In the genomic region with DNA sequence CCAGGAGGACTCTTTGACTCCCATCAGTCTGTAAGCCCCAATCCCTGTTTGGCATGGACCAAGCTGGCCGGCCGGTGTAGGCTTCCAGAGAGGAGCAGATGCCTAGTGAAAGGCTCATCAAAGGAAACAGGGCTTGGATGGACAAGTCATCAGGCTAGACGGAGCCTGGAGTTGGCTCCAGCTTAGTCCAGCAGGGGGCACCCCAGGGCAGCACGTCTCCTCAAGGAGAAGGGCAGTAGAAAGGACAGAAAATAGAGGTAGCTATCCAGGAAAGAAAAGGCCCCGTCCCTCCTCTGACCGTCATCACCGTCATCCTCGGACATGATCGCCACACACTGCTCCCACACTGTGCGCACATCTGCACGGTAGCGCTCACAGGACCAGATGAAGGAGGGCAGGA, we compare ENCODE assay signal across 8 mouse cellular contexts. TPM values are rescaled to one million over a fixed set of nuclear protein-coding genes. Genes with fewer than 3 reads are reported as not detected.
DNase-seq lines count a peak whose midpoint lies in the region; ATAC-seq and TF ChIP-seq lines count a peak whose summit lies in the region.

No protein-coding gene starts in this region.

- H3K4me2 ChIP-seq in hindbrain, postnatal 0 days (ENCODE audit: low read depth, low read length), result no peak overlapping the region

- H3K9me3 ChIP-seq in hindbrain, postnatal 0 days (ENCODE audit: low read length), result no peaks in the 10 kb centered on the region

- WGBS in hindbrain, postnatal 0 days, result 6% methylated on average over 12 of the region's 12 CpGs

- no peak overlapping the region for H3K4me3 ChIP-seq in hindbrain, postnatal 0 days (ENCODE audit: low read length)

- H3K27me3 ChIP-seq in hindbrain, postnatal 0 days (ENCODE audit: insufficient read depth, low read length), result no peaks in the 10 kb centered on the region

- TF ChIP-seq CTCF in hindbrain, postnatal 0 days (IDR thresholded peaks at IDR 0.05; ENCODE audit: low read depth), result peak; percentile 91

- ATAC-seq in common myeloid progenitor, adult 5-6 weeks (replicated peaks; ENCODE audit: low read depth, poor library complexity, severe bottlenecking), result peak; percentile 65
- ATAC-seq in hindbrain, postnatal 0 days, result peak; percentile 8
- ATAC-seq in megakaryocyte-erythroid progenitor cell, adult 5-6 weeks (replicated peaks; ENCODE audit: low FRiP score, low TSS enrichment, poor library complexity, severe bottlenecking), result peak; percentile 71

- no peak overlapping the region for H3K9ac ChIP-seq in hindbrain, postnatal 0 days (replicated peaks; ENCODE audit: low read length)

- peak overlapping the region; percentile 42 for H3K27ac ChIP-seq in hindbrain, postnatal 0 days

- no peaks in the 10 kb centered on the region for H3K36me3 ChIP-seq in hindbrain, postnatal 0 days (ENCODE audit: insufficient read depth, low read length)

- H3K4me1 ChIP-seq in hindbrain, postnatal 0 days (ENCODE audit: insufficient read depth, low read length), result peaks cover 24% of the 10 kb centered on the region

- DNase-seq in ZHBTc4 (ENCODE audit: low read depth, low spot score), result peak; percentile 85
- DNase-seq in gastrocnemius, adult 8-10 months (ENCODE audit: low spot score in 2 of 2), result peak; percentile 70 to 74
- peak; percentile 90 for DNase-seq in hindbrain, postnatal 0 days (ENCODE audit: low spot score)
- DNase-seq in left cerebral cortex, adult 8-10 months (ENCODE audit: low spot score in 2 of 2), result peak; percentile 74 to 89
- peak; percentile 92 for DNase-seq in right cerebral cortex, postnatal 14 days
- DNase-seq in urinary bladder, postnatal 25 days (ENCODE audit: low spot score), result peak; percentile 92

RNA-seq across cellular contexts. Expression of a gene that starts 2.2 kb away (rescaled TPM):
- 8.3 and 8.7 TPM in 2 replicates for total RNA-seq in common myeloid progenitor, adult 5-6 weeks (2017)
- 1 to 10 TPM; 2.0 to 4.5 (median 3.3) TPM for total RNA-seq in gastrocnemius, adult 8-10 months (2022)
- total RNA-seq in hindbrain, postnatal 0 days (2014; rRNA removed), result 71.3 and 79.5 TPM in 2 replicates
- 11.3 and 12.0 TPM in 2 replicates for polyA plus RNA-seq in hindbrain, postnatal 0 days (2015; fragmentation: Nextera tagmentation; extraction: Ambion mirVana)
- 10 to 100 TPM; 18.5 to 25.6 (median 20.6) TPM for total RNA-seq in left cerebral cortex, adult 8-10 months (2022)
- total RNA-seq in megakaryocyte-erythroid progenitor cell, adult 5-6 weeks (2014; fragmentation: Nextera tagmentation), result 0.61 and 3.0 TPM in 2 replicates
- total RNA-seq in megakaryocyte-erythroid progenitor cell, adult 5-6 weeks (2017), result 0.89 and 2.2 TPM in 2 replicates

RNA-seq across cellular contexts. Expression of a gene that starts 4.1 kb away (rescaled TPM):
- total RNA-seq in common myeloid progenitor, adult 5-6 weeks (2017), result 0.24 and 0.32 TPM in 2 replicates
- not detected for total RNA-seq in gastrocnemius, adult 8-10 months (2022)
- total RNA-seq in hindbrain, postnatal 0 days (2014; rRNA removed), result 193 and 194 TPM in 2 replicates
- polyA plus RNA-seq in hindbrain, postnatal 0 days (2015; fragmentation: Nextera tagmentation; extraction: Ambion mirVana), result 30.1 and 31.9 TPM in 2 replicates
- 100 to 1,000 TPM; 202 to 224 (median 204) TPM for total RNA-seq in left cerebral cortex, adult 8-10 months (2022)
- total RNA-seq in megakaryocyte-erythroid progenitor cell, adult 5-6 weeks (2014; fragmentation: Nextera tagmentation), result not detected in 2 replicates
- not detected in 2 replicates for total RNA-seq in megakaryocyte-erythroid progenitor cell, adult 5-6 weeks (2017)

RNA-seq across cellular contexts. Expression of a gene that starts 19.6 kb away (rescaled TPM):
- total RNA-seq in common myeloid progenitor, adult 5-6 weeks (2017), result not detected in 2 replicates
- 1 to 10 TPM in 2 of 4 experiments, under 1 TPM in 2; 0.70 to 1.1 (median 1.0) TPM for total RNA-seq in gastrocnemius, adult 8-10 months (2022)
- 0.68 and 0.72 TPM in 2 replicates for total RNA-seq in hindbrain, postnatal 0 days (2014; rRNA removed)
- polyA plus RNA-seq in hindbrain, postnatal 0 days (2015; fragmentation: Nextera tagmentation; extraction: Ambion mirVana), result 1.6 and 2.2 TPM in 2 replicates
- total RNA-seq in left cerebral cortex, adult 8-10 months (2022), result under 1 TPM in 3 of 4 experiments, not detected in 1; 0.20 to 0.87 (median 0.53) TPM
- total RNA-seq in megakaryocyte-erythroid progenitor cell, adult 5-6 weeks (2014; fragmentation: Nextera tagmentation), result not detected in 2 replicates
- not detected in 2 replicates for total RNA-seq in megakaryocyte-erythroid progenitor cell, adult 5-6 weeks (2017)

RNA-seq across cellular contexts. Expression of a gene that starts 28.3 kb away (rescaled TPM):
- total RNA-seq in common myeloid progenitor, adult 5-6 weeks (2017), result 0.73 TPM in 2 replicates
- total RNA-seq in gastrocnemius, adult 8-10 months (2022), result under 1 TPM in 1 of 4 experiments, not detected in 3; 0.11 TPM
- 0.05 TPM in 1 of 2 replicates, not detected in the other for total RNA-seq in hindbrain, postnatal 0 days (2014; rRNA removed)
- polyA plus RNA-seq in hindbrain, postnatal 0 days (2015; fragmentation: Nextera tagmentation; extraction: Ambion mirVana), result 0.13 and 0.18 TPM in 2 replicates
- 10 to 100 TPM; 13.4 to 17.2 (median 15.9) TPM for total RNA-seq in left cerebral cortex, adult 8-10 months (2022)
- not detected in 2 replicates for total RNA-seq in megakaryocyte-erythroid progenitor cell, adult 5-6 weeks (2014; fragmentation: Nextera tagmentation)
- total RNA-seq in megakaryocyte-erythroid progenitor cell, adult 5-6 weeks (2017), result not detected in 2 replicates

RNA-seq across cellular contexts. Expression of a gene that starts 30.4 kb away (rescaled TPM):
- 73.5 and 92.1 TPM in 2 replicates for total RNA-seq in common myeloid progenitor, adult 5-6 weeks (2017)
- total RNA-seq in gastrocnemius, adult 8-10 months (2022), result under 1 TPM; 0.31 to 0.51 (median 0.37) TPM
- total RNA-seq in hindbrain, postnatal 0 days (2014; rRNA removed), result 34.7 and 39.9 TPM in 2 replicates
- polyA plus RNA-seq in hindbrain, postnatal 0 days (2015; fragmentation: Nextera tagmentation; extraction: Ambion mirVana), result 40.9 and 47.3 TPM in 2 replicates
- 1 to 10 TPM in 1 of 4 experiments, under 1 TPM in 3; 0.49 to 1.0 (median 0.80) TPM for total RNA-seq in left cerebral cortex, adult 8-10 months (2022)
- 100 and 181 TPM in 2 replicates for total RNA-seq in megakaryocyte-erythroid progenitor cell, adult 5-6 weeks (2014; fragmentation: Nextera tagmentation)
- total RNA-seq in megakaryocyte-erythroid progenitor cell, adult 5-6 weeks (2017), result 90.3 and 111 TPM in 2 replicates

Comparison
In these comparisons a context has a peak if more than half of its experiments do, and no peak if none do; other contexts are left out.
1. ATAC-seq: peak in every context shown above with its lines; median percentile 71 in megakaryocyte-erythroid progenitor cell, adult 5-6 weeks; 65 in common myeloid progenitor, adult 5-6 weeks; 8 in hindbrain, postnatal 0 days.
2. RNA of a gene that starts 4.1 kb away (total RNA-seq): 202 to 224 TPM in left cerebral cortex, adult 8-10 months and 193 to 194 TPM in hindbrain, postnatal 0 days; 0.24 to 0.32 TPM in common myeloid progenitor, adult 5-6 weeks, not detected in gastrocnemius, adult 8-10 months and not detected in megakaryocyte-erythroid progenitor cell, adult 5-6 weeks; every median in the first group is over 100 times any median in the second.
3. Peak in every context shown above with its lines, with median percentiles within 50 percentile points of each other: DNase-seq.